Mouse (Mus musculus) small intestine, adult 2 months (tissue): Measurements from ENCODE around the gene Dnaaf2.

Experiments
- CTCF ChIP-seq: fragments of 200-500 bp; IDR thresholded peaks from 2 replicates; pipeline ENCODE4 v1.5.1; 2012; ENCODE audit warnings: low read depth, mild to moderate bottlenecking, control low read depth, inconsistent platforms, low read length, moderate library complexity, mixed read lengths; ENCODE audit not compliant: insufficient replicate concordance, insufficient read length; ENCODE audit errors: extremely low read depth
- POLR2A ChIP-seq: fragments of 200-500 bp; IDR thresholded peaks from 2 replicates; pipeline ENCODE4 v1.6.1; 2012; ENCODE audit warnings: low read depth, mild to moderate bottlenecking, control low read depth, inconsistent platforms, low read length, moderate library complexity

DNA sequence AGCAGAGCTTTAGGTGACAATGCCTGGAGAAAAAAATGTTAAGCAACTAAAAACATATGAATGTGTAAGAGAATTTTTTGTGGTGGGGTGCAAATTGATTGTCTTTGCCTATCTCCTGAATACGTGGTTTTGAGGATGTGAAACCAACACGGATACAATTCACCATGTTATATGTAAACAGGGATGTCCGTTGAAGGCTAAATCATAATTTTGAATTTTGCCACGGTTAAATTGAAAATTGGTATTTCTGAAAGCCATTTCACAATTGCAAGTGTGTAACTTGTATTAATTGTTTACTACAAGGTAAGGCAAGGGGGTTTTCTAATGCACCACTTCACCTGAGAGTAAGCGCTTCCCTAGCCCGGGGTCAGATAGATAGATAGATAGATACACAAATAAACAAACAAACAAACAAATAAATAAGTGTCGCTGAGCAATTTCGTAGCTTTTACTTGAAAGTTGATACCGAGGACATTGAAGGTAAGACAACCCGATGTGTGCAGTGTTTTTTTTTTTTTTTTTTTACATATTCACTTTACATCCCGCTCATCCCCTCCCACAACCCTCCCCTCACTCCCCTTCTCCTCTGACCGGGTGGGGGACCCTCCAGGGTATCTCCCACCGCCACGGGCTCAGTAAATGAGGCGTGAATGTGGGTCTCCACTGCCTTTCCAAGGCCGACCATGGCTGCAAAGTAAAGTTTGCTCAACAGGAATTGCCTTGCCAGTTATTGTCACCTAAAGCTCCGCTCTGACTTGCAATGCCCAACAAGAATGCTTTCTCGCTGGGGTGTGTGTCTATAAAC, 30.4 kb downstream of the Dnaaf2 start:
- TF ChIP-seq POLR2A, result no peak
- TF ChIP-seq CTCF, result no peak
